Mouse (Mus musculus) thymus, adult 2 months (tissue): ENCODE measurements around the gene Trmt61a.

ENCODE experiments used
- CTCF ChIP-seq: fragments of 200-500 bp; IDR thresholded peaks from 2 replicates; pipeline ENCODE4 v1.5.1; 2012; ENCODE audit warnings: mild to moderate bottlenecking, control low read depth, low read length, moderate library complexity, borderline replicate concordance; ENCODE audit not compliant: control insufficient read depth, poor library complexity, insufficient read depth; ENCODE audit errors: extremely low read depth
- POLR2A ChIP-seq: fragments of 200-500 bp; IDR thresholded peaks from 2 replicates; pipeline ENCODE4 v1.6.1; 2012; ENCODE audit warnings: mild to moderate bottlenecking, low read length, control low read depth, moderate library complexity; ENCODE audit not compliant: control insufficient read depth, poor library complexity, insufficient read depth; ENCODE audit errors: extremely low read depth

- no peak for TF ChIP-seq POLR2A
- no peak for TF ChIP-seq CTCF
Observed at GRCm38 (mm10) chr12:111669961-111670360, 7.9 kb upstream of the Trmt61a start.
